Mouse (Mus musculus) liver, embryonic 14.5 days (tissue): ENCODE measurements at regions not wholly inside any gene's neighbourhood (a gene's known extent, or its start where the extent isn't known, plus 50 kb on each side); places are given as distances from the start of the nearest gene placed in this dataset.

Experiments
- ATAC-seq: fragments of 200-750 bp; cut with Nextera tagmentation; 2 replicates; pipeline ENCODE4 v1.8.0; 2017; ENCODE audit warnings: moderate number of reproducible peaks, mild to moderate bottlenecking, moderate library complexity; ENCODE audit not compliant: insufficient read depth
- DNase-seq, 3 experiments: peaks; one replicate each; pipeline ENCODE4 v3.0.0-alpha.2; 2012 to 2013; ENCODE audit warnings: low read depth in 3 of 3, low spot score in 3 of 3
- H3K27ac ChIP-seq: fragments of 300-500 bp; sonication (generic); 2 replicates; pipeline ENCODE4 v1.5.1; 2014; ENCODE audit warnings: moderate library complexity, mild to moderate bottlenecking, control low read depth, inconsistent platforms
- H3K27me3 ChIP-seq: fragments of 300-500 bp; sonication (generic); 2 replicates; pipeline ENCODE4 v1.6.1; 2014; ENCODE audit warnings: mild to moderate bottlenecking, low read length, moderate library complexity; ENCODE audit not compliant: control insufficient read depth, insufficient read depth
- H3K36me3 ChIP-seq: fragments of 300-500 bp; sonication (generic); replicated peaks from 2 replicates; pipeline ENCODE4 v1.6.1; 2014; ENCODE audit warnings: low read depth; ENCODE audit not compliant: control insufficient read depth, insufficient read depth
- H3K4me1 ChIP-seq, 2 experiments: fragments of 200-500 bp in 1 of 2; fragments of 300-500 bp in 1 of 2; sonication (generic) in 1 of 2; replicated peaks; 2 replicates each; pipeline ENCODE4 v1.6.1; 2012 to 2014; ENCODE audit warnings: antibody characterized with exemption in 1 of 2, inconsistent platforms in 1 of 2, low read length in 1 of 2; ENCODE audit not compliant: control insufficient read depth in 2 of 2, insufficient read depth in 2 of 2
- H3K4me2 ChIP-seq: fragments of 300-500 bp; sonication (generic); 2 replicates; pipeline ENCODE4 v1.6.1; 2014; ENCODE audit warnings: low read depth, mild to moderate bottlenecking, control low read depth, moderate library complexity
- H3K4me3 ChIP-seq, 2 experiments: fragments of 200-500 bp in 1 of 2; fragments of 300-500 bp in 1 of 2; sonication (generic) in 1 of 2; 2 replicates each; pipeline ENCODE4 v1.5.1; 2012 to 2014; ENCODE audit warnings: low read depth in 2 of 2, low read length in 2 of 2, mild to moderate bottlenecking in 2 of 2, control low read depth in 1 of 2, inconsistent platforms in 1 of 2, moderate library complexity in 1 of 2; ENCODE audit not compliant: insufficient read depth in 1 of 2
- H3K9ac ChIP-seq: fragments of 300-500 bp; sonication (generic); replicated peaks from 2 replicates; pipeline ENCODE4 v1.6.1; 2014; ENCODE audit warnings: mild to moderate bottlenecking, control low read depth, moderate library complexity
- H3K9me3 ChIP-seq: fragments of 300-500 bp; sonication (generic); 2 replicates; pipeline ENCODE4 v1.6.1; 2016; ENCODE audit warnings: low read length, mixed read lengths; ENCODE audit not compliant: control insufficient read depth
- CTCF ChIP-seq: IDR thresholded peaks from 2 replicates; pipeline ENCODE4 v1.5.1; 2016; ENCODE audit warnings: antibody characterized with exemption, low read depth, control low read depth
- EP300 ChIP-seq: IDR thresholded peaks from 2 replicates; pipeline ENCODE4 v1.6.1; 2016; ENCODE audit warnings: antibody characterized with exemption, low read depth
- WGBS: fragments of 180-500 bp; shearing (Covaris S2); extraction: QIAGEN DNeasy Blood & Tissue Kit; methylation state at CpG from one replicate; pipeline ENCODE4 v1.1.7; 2014; ENCODE audit not compliant: insufficient replicate concordance; 5-methylcytosine and 5-hydroxymethylcytosine counted together

DNA sequence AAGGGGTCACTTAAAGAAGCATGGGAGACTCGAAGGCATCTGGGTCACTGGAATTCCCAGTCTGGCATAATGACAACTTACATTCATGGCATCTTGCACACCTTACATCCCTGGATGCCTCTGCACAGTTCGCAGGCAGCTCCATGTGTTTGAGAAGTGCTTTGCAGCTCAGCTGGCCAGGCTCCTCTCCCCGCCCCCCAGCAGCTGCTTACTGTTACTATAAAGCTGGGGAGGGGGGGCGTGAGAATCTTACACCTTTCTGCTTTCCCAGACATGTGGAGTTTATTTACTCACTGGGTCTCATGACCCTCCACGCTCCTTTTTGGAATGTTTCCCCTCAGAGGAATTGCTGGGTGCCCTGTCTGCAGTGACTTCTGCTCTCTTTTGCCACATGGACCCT lies 299.4 kb downstream of the Gadd45g start:
- no peak overlapping the region for H3K4me3 ChIP-seq
- no peak overlapping the region for H3K27ac ChIP-seq
- TF ChIP-seq EP300 (no peak), CTCF (no peak)
- no peak overlapping the region for H3K4me2 ChIP-seq
- DNase-seq: no peak
- no peaks in the 10 kb centered on the region for H3K9me3 ChIP-seq
- H3K9ac ChIP-seq: no peak overlapping the region
- no peaks in the 10 kb centered on the region for H3K27me3 ChIP-seq
- no peaks in the 10 kb centered on the region for H3K4me1 ChIP-seq
- H3K36me3 ChIP-seq: no peaks in the 10 kb centered on the region
- WGBS: 59% methylated on average over 5 of the region's 5 CpGs
- ATAC-seq: no peak

DNA sequence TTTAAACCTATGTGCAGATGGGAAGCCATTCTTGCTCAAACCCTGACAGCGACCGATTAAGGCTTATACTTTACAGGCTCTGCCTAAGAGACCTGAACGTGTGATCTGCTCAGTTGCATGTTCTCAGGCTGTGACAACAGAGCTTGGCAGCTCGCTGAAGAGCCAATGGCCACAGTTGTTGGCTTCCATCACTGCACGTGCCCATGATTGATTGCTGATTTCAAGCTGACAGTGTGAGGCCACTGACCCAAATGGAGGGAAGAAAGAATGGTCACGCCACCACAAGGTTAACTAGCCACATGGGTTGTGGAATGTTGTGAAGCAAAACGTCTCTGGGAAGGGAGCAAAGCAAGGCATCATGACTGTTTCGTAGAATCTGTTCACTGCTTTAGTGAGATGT lies 303.8 kb downstream of the Gadd45g start:
- Histone ChIP-seq H3K4me1 (peaks cover 0 to 7% of the 10 kb centered on the region in 2 experiments; a peak in 2 of 4 replicates), H3K36me3 (no peaks in the 10 kb centered on the region), H3K4me2 (no peak overlapping the region), H3K27ac (no peak overlapping the region), H3K27me3 (no peaks in the 10 kb centered on the region), H3K9ac (no peak overlapping the region), H3K9me3 (no peaks in the 10 kb centered on the region), H3K4me3 (no peak overlapping the region)
- DNase-seq: no peak
- 67% methylated on average over 8 of the region's 8 CpGs for WGBS
- TF ChIP-seq EP300 (no peak), CTCF (no peak)
- no peak for ATAC-seq

DNA sequence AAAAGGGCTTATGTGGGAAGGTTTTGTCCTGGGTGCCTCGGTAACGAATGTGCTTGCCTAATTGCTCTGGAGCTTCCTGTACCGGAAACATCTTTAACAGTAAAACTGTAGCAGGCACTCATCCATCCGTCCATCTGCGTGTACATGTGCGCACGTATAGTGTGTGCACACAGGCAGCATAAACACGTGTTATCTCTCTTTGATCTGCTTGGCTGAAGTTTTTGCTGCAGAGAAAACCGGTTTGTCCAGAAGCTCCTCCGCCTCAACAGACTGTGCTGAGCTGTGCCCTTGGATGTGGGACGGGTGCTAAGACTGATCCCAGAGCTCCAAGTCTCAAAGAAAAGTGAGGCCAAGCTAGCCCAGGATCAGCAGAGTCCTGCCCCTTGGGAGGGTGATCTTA lies 305.3 kb downstream of the Gadd45g start:
- no peak for ATAC-seq
- Histone ChIP-seq H3K4me3 (no peak overlapping the region), H3K9me3 (no peaks in the 10 kb centered on the region), H3K9ac (no peak overlapping the region), H3K27me3 (no peaks in the 10 kb centered on the region), H3K4me1 (peaks cover 0 to 7% of the 10 kb centered on the region in 2 experiments; a peak in 2 of 4 replicates), H3K36me3 (no peaks in the 10 kb centered on the region), H3K27ac (no peak overlapping the region), H3K4me2 (no peak overlapping the region)
- WGBS: 50% methylated on average over 11 of the region's 11 CpGs
- TF ChIP-seq EP300: no peak
- no peak for TF ChIP-seq CTCF
- no peak for DNase-seq

DNA sequence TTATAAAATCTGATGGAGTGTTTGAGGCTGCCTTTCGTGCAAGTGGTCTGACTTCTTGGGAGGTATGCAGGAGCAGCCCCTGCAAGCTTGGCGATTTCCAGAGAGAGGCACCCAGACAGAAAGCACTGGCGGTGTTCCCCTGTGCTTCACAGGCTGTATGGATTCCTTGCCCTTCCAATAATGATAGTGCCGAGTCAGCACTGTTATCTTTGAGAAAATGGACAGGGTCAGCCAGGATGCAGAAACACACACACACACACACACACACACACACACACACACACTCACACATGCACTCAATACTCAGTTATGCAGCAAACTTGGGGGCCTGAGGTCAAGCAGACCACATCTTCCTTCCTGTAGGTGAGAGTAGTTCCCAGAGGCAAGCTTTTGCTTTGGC lies 305.7 kb downstream of the Gadd45g start:
- Histone ChIP-seq H3K4me2 (no peak overlapping the region), H3K27me3 (no peaks in the 10 kb centered on the region), H3K9me3 (no peaks in the 10 kb centered on the region), H3K36me3 (no peaks in the 10 kb centered on the region), H3K9ac (no peak overlapping the region), H3K27ac (no peak overlapping the region), H3K4me3 (no peak overlapping the region), H3K4me1 (peaks cover 0 to 7% of the 10 kb centered on the region in 2 experiments; a peak in 2 of 4 replicates)
- 31% methylated on average over 4 of the region's 4 CpGs for WGBS
- ATAC-seq (no peak), DNase-seq (no peak)
- no peak for TF ChIP-seq CTCF
- TF ChIP-seq EP300: no peak

DNA sequence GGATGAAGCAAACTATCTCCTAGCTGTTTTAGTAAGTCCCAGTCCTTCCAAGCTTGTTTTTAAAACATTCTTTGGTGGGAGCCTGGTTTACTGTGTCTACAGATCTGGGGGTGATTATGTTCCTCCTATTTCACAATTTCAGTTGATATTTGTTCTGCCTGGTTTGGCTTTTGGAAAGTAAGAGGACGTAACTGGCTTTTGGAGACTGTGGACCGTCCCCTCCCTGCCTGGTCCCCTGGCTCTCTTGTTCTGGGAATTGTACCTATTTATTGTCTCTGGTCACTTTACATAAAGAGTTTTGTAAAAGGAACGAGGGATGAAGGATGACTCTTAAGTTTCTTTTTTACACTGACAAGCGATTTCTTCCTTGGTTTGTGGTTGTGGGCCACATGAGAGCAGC lies 306.6 kb downstream of the Gadd45g start:
- no peak for DNase-seq
- peaks cover 0 to 7% of the 10 kb centered on the region in 2 experiments; a peak in 2 of 4 replicates for H3K4me1 ChIP-seq
- no peaks in the 10 kb centered on the region for H3K9me3 ChIP-seq
- H3K27ac ChIP-seq: no peak overlapping the region
- no peak overlapping the region for H3K4me3 ChIP-seq
- no peak for ATAC-seq
- H3K36me3 ChIP-seq: no peaks in the 10 kb centered on the region
- TF ChIP-seq CTCF: no peak
- no peak for TF ChIP-seq EP300
- no peak overlapping the region for H3K4me2 ChIP-seq
- no peaks in the 10 kb centered on the region for H3K27me3 ChIP-seq
- no peak overlapping the region for H3K9ac ChIP-seq
- WGBS: 41% methylated on average over 4 of the region's 4 CpGs
